Mouse (Mus musculus) spleen, adult 12 weeks (tissue): ENCODE data around the gene Pacsin2.
"Not testable (repeated sequence)": the region's sequence is repeated elsewhere in the genome, so short reads cannot be mapped to it uniquely, and the experiment has no call there.

ENCODE experiments used
- DNase-seq: peaks from one replicate; pipeline ENCODE4 v3.0.0; 2022; ENCODE audit warnings: low spot score

Pacsin2 gene

DNA sequence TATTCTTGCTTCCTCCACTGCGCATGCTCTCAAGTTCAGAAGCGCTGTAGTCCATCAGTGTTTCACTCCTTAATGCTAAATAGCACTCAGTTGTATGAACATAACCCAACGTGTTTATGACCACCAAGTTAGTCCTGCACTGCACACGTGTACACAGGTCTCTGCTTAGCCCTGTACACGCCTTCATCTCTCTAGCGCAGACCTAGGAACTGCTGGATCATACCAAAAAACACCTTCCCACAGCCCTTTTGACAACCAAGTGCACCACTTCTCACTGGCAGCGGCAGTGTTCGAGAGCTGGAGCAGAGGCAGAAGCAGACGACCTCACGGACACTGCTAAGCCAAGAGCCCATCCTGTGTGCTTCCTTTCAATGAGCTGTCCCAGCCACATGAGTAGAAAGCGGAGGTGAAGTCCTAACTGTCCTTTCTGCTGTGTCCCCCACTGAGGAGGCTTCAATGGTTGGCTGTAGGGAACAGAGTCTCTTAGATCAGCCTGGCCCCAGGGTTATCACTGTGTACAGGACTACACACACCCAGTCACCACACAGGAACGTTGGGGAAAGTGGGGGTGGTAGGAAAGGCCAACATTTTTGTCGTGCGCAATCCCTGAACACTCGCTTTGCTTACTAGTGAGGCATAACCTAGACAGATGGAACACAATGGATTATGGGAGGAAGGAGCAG lies 42.0 kb downstream of the Pacsin2 start:
- DNase-seq = peak; percentile 55

- DNase-seq = no peak
Measured at GRCm38 (mm10) chr15:83419562-83419961, 44.8 kb downstream of the Pacsin2 start.

GRCm38 (mm10) chr15:83418685-83419084 lies 45.7 kb downstream of the Pacsin2 start:
- DNase-seq = no peak

DNA sequence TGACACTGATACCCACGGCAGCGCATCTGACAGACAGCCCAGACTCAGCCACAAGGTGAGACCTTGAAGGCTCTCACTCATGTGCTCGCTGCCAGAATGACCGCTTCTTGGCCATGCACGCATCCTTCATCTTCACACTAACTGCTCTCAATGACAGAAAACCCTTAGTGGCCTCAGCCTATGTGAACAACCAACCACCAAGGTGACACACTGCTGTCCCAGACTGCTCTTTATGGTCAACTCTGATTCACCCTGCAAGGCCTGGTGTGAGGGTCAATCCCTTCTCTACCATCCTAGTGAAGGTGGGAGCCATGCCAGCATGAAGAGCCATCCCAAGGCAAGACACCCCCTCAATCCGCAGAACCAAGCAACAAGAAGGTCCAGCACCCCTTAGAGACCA lies 46.5 kb downstream of the Pacsin2 start:
- DNase-seq = no peak

DNA sequence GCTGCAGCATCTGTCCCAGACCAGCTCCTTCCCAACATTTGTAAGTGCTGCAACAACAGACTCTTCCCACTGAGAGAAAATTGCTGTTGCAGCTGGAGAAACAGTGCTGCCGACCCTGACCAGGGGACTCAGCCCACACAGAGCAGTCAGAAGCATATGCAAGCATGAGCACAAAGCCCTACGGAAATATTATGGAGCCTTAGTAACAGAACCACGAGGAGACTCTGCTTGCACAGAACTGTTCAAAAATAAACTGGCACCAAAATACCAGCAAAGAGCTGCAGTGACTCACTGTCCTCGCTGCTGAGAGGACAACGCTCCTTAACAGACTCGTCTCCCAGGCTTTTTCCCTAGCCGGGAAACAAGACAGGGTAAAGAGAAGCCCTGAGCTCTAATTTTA lies 47.0 kb downstream of the Pacsin2 start:
- DNase-seq = no peak

DNA sequence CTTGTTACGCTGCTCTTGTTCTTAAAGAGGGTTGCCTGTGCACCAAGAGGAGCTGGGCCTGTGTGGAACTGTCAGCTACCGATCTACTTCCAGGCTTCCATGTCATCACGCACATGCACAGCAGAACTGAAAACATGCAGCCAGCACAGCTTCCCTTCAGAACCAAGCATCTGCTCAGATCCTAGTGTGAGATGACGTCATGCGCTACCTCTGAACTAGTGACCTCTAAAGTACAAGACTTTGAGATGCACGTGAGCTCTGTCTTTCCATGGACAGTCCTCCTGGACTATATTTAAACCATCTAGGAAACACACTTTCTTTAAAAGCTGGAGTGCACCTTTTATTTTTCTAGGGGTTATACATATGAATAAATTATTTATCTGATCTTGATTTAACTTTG lies 49.0 kb downstream of the Pacsin2 start:
- no peak for DNase-seq

DNA sequence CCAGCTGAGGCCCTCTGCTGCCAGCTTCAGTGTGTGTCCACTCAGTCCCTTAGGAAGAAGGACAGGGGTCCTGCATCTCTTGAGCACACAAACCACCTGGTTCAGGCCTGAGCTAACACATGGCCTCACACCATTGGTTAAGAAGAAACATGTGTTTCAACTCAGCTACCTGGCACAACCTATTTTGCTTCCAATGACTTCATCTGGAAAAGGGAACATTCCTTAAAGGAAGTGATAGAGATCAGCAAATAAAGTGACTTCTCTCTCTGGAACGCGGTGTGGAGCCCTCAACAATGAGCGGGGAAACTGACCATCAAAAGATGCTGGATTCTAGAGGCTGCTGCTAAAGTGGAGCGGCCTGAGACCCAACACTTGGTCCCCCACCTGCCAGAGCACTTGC lies 52.8 kb downstream of the Pacsin2 start:
- no peak for DNase-seq

DNA sequence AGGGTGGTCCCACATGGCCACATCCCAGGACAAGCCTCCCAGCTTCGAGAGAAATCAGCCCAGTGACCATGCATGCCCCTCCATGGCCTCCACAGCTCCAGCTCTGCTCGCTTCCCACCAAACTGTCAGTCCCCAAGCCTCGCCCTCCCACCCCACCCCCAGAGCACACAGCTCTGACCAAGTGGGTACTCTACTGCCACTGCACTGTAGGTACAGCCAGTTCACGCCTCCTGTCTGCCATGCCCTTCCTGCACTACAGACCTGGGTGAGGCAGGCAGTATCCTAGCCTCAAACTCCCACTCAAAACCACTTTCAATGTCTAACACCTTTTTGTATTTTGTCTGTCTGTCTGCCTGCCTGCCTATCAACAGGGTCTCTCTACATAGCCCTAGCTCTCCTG lies 53.7 kb downstream of the Pacsin2 start:
- DNase-seq = no peak

- DNase-seq = no peak
Measured at GRCm38 (mm10) chr15:83410270-83410669, 54.1 kb downstream of the Pacsin2 start.

DNA sequence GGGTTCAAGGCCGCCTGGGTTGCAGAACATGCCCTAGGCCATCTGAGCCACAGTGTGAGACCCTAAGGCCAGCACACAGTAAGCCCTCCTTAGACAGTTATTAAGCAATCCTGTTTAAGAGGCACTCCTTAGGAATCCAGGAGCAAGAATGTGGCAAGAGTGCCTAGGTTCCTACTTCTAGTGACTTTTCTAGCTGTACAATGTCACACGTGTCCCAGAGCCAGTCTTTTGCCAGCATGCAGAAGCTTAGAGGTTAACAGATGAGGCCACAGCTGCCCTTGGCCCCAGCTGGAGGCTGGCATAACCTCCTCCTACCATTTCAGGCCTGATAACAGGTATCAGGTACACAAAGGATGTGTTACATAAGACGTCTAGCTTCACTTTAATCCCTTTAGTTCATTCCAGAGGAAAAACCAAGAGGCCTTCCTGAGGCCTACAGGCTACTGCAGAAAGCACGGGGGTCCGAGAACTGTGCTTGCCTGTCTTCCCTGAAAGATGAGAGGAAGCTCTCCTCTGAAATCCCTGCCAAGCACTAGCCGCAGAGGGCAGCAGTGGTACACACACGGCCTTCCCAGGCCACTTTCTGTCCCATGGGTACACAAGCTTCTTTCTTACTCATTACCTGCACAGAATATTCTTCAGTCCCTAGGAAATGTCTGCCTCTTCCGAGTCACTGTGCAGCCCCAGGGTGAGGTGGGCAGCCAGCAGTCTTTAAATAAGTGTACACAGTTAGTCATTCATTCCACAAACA lies 55.5 kb downstream of the Pacsin2 start:
- no peak for DNase-seq

DNA sequence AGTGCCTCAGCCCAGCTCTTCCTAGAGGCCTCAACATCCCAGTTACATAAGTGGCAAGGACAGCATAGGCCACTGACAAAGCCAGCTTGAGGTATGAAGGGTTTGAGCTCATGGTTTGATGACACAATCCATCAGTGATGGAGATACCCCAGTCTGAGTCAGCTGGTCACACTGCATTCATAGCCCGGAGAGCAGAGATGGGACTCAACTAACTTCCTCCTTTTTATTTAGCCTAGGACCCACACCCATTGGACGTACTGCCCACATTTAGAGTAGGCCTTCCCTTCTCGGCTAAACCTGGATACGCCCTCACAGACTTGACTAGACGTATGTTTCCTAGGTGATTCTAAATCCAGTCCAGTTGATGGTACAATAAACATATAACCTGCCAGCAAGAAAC lies 56.2 kb downstream of the Pacsin2 start:
- no peak for DNase-seq

- DNase-seq = no peak
Measured at GRCm38 (mm10) chr15:83407502-83407901, 56.9 kb downstream of the Pacsin2 start.

DNA sequence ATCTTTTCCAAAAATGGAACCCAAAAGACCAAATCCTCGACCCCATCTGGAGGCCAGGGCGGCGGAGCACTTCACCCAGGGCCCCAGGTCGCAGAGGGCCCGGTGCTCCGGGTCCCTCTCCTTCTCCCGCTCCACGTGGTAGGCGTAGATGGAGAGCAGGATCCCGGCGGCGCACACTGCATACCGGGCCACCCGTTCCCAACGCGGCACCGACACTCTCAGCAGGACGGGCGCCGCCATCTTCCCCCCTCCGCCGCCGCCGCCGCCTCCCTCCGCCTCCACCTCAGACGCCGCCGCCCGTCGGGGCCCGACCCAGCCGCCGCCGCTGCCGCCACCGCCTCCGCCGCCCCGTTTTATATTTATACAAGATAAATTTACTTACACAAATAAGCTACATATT lies 58.5 kb downstream of the Pacsin2 start:
- not testable (repeated sequence) for DNase-seq

- no peak for DNase-seq
Measured at GRCm38 (mm10) chr15:83404008-83404407, 60.4 kb downstream of the Pacsin2 start.

DNA sequence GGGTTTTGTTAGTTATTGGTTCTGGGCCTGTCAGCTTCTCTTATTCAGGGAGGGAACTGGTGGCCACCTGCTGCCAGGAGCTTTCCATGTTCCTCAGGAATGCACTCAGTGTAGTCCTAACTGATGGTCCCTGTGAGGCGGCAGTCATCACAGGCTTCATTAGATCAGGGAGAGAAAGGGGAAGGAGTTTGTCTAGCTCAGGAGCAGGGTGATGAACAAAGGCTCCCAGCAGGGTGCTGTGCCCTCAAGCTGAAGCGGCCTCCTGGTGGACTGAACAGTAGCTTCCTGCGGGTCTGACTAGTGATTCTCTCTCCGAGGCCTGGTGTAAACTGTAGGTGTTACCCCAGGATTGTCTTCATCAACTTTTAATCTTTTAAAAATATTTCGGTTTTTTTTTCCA lies 61.4 kb downstream of the Pacsin2 start:
- DNase-seq = no peak

DNA sequence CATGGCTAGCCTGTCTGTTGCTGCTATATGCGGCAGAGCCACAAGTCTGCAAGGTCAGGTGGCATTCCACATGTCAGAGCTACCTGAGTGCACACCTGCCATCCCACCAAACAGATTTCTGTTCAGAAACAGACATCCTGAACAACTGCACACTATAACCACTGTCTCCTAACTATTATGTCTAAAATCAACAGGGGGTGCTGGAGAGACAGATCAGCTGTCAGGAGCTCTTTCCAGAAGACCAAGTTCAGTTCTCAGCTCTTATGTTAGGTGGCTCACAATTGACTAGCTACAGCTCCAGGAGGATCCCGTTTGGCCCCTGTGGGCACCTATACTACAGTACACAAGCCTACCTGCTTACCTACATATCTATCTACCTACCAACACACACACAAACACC lies 71.7 kb downstream of the Pacsin2 start:
- no peak for DNase-seq

DNA sequence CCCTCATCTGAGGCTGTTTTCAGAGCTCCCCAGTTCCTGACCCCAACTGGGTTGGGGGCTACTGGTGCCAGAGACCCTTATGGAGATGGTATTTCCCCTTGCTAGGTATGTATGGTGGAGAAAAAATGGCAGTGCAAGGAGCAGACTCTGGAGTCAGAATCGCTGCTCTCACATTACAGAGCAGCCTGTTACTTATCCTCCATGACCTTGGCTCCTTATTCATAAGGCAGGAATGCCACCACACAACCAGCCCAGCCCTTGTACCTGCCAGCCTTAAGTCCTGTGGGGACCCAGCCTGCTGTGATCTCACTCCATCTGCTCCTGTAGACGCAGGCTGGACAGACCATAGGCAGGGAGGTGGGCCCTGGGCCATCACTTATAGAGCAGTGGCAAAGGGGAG lies 76.5 kb downstream of the Pacsin2 start:
- DNase-seq = no peak

DNA sequence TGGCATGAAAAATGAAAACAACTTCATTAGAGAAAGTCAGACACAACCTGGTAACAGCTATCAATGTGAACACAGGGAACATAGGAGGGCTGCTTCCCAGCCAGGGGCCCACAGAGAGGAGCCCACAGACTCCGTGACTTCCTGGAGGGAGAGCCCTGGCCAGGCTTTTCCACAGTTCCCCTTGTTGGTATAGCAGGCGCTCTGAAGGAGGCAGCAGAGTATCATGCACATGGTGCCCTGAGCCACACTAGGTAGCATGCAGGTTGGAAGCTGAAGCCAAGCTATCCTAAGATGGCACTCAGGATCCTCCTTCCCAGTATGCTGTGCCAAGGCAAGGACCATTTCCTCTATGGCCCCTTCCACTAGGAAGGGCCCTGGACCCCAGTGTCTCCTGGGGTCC lies 80.8 kb downstream of the Pacsin2 start:
- DNase-seq = no peak

DNA sequence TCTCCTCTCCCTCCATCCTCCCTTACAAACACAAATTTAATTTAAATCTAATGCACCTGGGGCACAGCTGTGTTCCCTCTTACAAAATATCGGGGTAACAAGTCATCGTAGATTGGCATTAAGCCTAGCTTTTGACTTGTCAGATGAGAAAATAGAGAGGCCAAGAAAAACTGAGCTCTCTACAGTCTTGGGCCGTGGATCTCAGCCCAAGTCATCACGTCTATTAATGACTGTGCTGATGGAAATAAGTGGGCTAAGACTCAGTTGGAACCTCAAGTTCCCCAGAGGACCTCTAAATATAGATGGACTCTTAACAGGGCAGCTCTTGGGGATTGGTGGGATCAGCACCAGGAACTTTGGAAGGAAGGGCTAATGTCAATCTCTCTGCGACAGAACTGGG lies 81.3 kb downstream of the Pacsin2 start:
- DNase-seq = no peak

DNA sequence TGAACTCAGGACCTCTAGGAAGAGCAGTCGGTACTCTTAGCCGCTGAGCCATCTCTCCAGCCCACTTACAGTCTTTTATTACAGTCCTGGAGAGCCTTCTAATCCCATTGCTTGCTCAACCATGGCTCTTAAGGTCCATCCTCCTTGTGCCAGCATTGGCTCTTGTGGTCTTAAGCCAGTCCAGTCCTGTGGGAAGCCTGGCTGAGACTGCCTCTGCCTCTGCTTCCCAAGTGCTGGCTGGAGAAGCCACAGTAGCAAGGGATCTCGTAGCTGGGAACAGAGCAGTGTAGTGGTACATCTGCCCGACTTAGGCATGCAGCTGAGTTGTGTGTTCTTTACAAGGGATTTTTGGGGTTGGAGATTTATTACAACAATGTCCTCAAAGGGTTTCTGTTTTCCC lies 81.9 kb downstream of the Pacsin2 start:
- no peak for DNase-seq

- peak; percentile 46 for DNase-seq
Measured at GRCm38 (mm10) chr15:83377153-83377552, 87.3 kb downstream of the Pacsin2 start.

DNA sequence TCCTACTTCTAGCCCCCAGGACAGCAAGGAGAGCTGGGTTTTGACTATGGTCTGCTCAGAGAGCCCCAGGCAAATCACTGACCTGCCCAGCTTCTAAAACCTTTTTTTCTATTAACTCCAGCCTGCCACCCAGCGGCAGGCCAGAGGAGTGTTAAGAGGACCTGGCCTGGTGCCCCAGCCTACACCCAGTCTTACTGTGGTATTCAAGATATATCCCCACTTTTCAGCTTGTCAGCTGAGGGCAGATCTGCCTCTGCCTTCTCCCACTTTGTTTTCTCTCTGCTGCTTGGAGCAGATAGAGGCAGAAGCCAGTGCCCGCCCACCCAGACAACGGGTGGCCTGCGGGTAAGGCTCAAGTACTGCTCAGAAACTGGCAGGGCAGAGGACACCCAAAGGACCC lies 89.3 kb downstream of the Pacsin2 start:
- DNase-seq = peak; percentile 78

- no peak for DNase-seq
Measured at GRCm38 (mm10) chr15:83374076-83374475, 90.3 kb downstream of the Pacsin2 start.

DNA sequence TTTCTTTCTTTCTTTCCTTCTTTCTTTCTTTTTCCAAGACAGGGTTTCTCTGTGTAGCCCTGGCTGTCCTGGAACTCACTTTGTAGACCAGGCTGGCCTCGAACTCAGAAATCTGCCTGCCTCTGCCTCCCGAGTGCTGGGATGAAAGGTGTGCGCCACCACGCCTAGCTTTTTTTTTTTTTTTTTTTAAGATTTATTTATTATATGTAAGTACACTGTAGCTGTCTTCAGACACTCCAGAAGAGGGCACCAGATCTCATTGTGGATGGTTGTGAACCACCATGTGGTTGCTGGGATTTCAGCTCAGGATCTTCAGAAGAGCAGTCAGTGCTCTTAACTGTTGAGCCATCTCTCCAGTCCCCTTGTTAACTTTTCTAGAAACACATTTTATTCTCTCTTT lies 95.7 kb downstream of the Pacsin2 start:
- DNase-seq = not testable (repeated sequence)
